Mouse (Mus musculus): Measurements from ENCODE around the gene Creb3l1. TPM values are rescaled to one million over a fixed set of nuclear protein-coding genes. Genes with fewer than 3 reads are reported as not detected.

Gene Creb3l1
- polyA plus RNA-seq, 1 experiment from 2014 or later = 56.6 TPM

- Histone ChIP-seq H3K27me3 (replicated peaks; ENCODE audit: control insufficient read depth, insufficient read depth, low read length) (no peaks in the 10 kb centered on the region; the same call in 1 of the 2 replicates), H3K9me3 (ENCODE audit: control insufficient read depth, low read length) (no peaks in the 10 kb centered on the region), H3K27ac (replicated peaks; ENCODE audit: low read depth, low read length) (no peak overlapping the region), H3K4me3 (ENCODE audit: low read depth, low read length) (no peak overlapping the region), H3K4me2 (ENCODE audit: low read depth, low read length) (no peak overlapping the region), H3K4me1 (ENCODE audit: control insufficient read depth, insufficient read depth, low read length) (peaks cover 8% of the 10 kb centered on the region), H3K9ac (ENCODE audit: low read depth, low read length) (no peak overlapping the region), H3K36me3 (ENCODE audit: control insufficient read depth, insufficient read depth, low read length) (no peaks in the 10 kb centered on the region)
- WGBS = 65% methylated on average over 11 of the region's 11 CpGs
- no peak for DNase-seq (ENCODE audit: low spot score)
- no peak for ATAC-seq (ENCODE audit: low read depth)
Observed at GRCm38 (mm10) chr2:92027811-92028590, 3.7 kb upstream of the Creb3l1 start.

DNA sequence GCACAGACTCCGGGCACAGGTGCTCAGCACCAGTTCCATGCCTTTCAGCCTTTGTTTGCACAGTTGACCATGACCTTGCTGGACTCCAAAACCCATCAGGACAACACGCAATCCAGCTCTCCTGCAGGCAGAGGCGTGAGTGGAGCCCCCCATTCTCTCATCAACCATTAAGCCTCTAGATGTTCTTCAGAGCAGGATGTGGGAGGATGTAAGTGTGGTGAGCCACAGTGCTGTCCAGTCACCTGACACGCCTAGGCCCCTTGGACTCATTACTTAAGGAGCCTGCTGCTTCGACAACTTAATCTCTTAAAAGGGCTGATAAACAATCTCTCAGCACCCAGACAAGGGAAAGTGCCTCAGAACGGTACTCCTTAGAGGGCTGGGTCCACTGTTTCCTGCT, 1.7 kb upstream of the Creb3l1 start:
- H3K4me1 ChIP-seq (ENCODE audit: control insufficient read depth, insufficient read depth, low read length) = peaks cover 18% of the 10 kb centered on the region
- H3K27me3 ChIP-seq (replicated peaks; ENCODE audit: control insufficient read depth, insufficient read depth, low read length) = no peaks in the 10 kb centered on the region; the same call in 1 of the 2 replicates
- 70% methylated on average over 6 of the region's 6 CpGs for WGBS
- H3K36me3 ChIP-seq (ENCODE audit: control insufficient read depth, insufficient read depth, low read length) = no peaks in the 10 kb centered on the region
- no peak overlapping the region for H3K9ac ChIP-seq (ENCODE audit: low read depth, low read length)
- ATAC-seq (ENCODE audit: low read depth) = no peak
- no peaks in the 10 kb centered on the region for H3K9me3 ChIP-seq (ENCODE audit: control insufficient read depth, low read length)
- H3K4me2 ChIP-seq (ENCODE audit: low read depth, low read length) = no peak overlapping the region
- DNase-seq (ENCODE audit: low spot score) = no peak
- H3K27ac ChIP-seq (replicated peaks; ENCODE audit: low read depth, low read length) = no peak overlapping the region
- no peak overlapping the region for H3K4me3 ChIP-seq (ENCODE audit: low read depth, low read length)

DNA sequence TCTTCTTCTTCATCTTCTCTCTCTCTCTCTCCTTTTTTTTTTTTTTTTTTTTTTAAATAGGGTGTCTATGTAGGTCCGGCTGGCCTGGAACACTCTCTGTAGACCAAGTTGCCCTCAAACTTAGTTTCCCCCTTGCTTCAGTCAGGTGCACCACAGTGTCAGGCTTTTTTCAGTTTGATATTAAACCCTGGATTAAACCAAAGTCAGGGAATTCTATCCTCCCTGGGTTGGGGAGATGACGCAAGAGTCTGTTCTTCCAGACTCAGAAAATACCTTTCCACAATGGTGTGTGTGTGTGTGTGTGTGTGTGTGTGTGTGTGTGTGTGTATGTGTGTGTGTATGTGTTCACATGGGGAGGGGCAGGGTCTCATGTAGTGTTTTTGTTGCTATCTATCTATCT, 900 bp upstream of the Creb3l1 start:
- WGBS = 96% methylated on average over 2 of the region's 2 CpGs
- H3K27ac ChIP-seq (replicated peaks; ENCODE audit: low read depth, low read length) = no peak overlapping the region
- no peak overlapping the region for H3K9ac ChIP-seq (ENCODE audit: low read depth, low read length)
- no peak overlapping the region for H3K4me3 ChIP-seq (ENCODE audit: low read depth, low read length)
- H3K4me1 ChIP-seq (ENCODE audit: control insufficient read depth, insufficient read depth, low read length) = peaks cover 22% of the 10 kb centered on the region
- no peak for DNase-seq (ENCODE audit: low spot score)
- ATAC-seq (ENCODE audit: low read depth) = no peak
- no peaks in the 10 kb centered on the region for H3K36me3 ChIP-seq (ENCODE audit: control insufficient read depth, insufficient read depth, low read length)
- no peaks in the 10 kb centered on the region; the same call in 1 of the 2 replicates for H3K27me3 ChIP-seq (replicated peaks; ENCODE audit: control insufficient read depth, insufficient read depth, low read length)
- H3K4me2 ChIP-seq (ENCODE audit: low read depth, low read length) = no peak overlapping the region
- H3K9me3 ChIP-seq (ENCODE audit: control insufficient read depth, low read length) = no peaks in the 10 kb centered on the region

DNA sequence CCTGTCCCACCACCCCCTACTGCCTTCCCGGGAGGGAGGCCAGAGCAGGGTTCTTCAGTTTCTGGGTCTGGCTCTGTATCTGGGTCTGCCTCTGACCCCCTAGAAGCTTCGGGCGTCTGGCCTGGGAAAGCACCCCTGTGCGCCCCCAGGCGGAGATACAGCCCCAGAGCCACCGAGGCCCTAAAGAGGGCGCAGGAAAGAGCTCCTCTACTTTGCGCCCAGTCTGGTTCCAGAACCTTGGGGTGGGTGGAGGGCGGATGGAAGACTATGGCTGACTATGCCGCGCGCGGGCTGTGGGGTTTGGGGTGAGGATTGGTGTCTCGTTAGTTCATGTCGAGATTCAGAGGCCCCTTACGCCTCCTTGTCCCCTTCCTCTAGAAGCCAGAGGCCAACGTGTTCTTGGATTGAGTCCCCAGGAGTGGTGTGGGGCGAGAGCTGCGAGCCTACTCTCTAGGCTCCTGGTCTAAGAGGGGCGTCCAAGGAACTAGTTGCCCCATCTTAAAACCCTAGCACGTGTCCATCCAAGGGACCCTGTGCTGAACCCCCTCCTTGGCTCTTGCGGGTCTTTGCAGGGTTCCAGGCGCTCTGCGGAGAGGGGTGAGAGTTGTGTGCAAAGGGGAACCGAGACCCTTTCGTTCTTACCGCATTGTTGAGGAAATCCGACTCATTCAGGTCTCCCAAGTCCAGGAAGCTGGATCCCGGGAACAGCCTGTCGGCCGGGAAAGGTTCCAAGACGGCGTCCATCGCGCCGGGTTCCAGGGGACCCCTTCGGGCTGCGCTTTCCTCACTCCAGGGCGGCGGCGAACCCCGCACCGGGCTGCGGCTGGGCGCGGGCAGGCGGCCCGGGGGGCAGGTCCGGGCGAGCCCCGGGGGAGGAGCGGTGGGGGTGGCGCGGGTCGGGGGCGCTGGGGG, 684 bp downstream of the Creb3l1 start:
- Histone ChIP-seq H3K4me2 (ENCODE audit: low read depth, low read length) (peak overlapping the region; percentile 74), H3K27ac (replicated peaks; ENCODE audit: low read depth, low read length) (peak overlapping the region; percentile 83), H3K9ac (ENCODE audit: low read depth, low read length) (peak overlapping the region; percentile 83), H3K9me3 (ENCODE audit: control insufficient read depth, low read length) (no peaks in the 10 kb centered on the region), H3K36me3 (ENCODE audit: control insufficient read depth, insufficient read depth, low read length) (no peaks in the 10 kb centered on the region), H3K4me1 (ENCODE audit: control insufficient read depth, insufficient read depth, low read length) (peaks cover 22% of the 10 kb centered on the region), H3K4me3 (ENCODE audit: low read depth, low read length) (peak overlapping the region; percentile 75), H3K27me3 (replicated peaks; ENCODE audit: control insufficient read depth, insufficient read depth, low read length) (no peaks in the 10 kb centered on the region; the same call in 1 of the 2 replicates)
- 3% methylated on average over 29 of the region's 56 CpGs for WGBS
- peak; percentile 64 for ATAC-seq (ENCODE audit: low read depth)
- peak; percentile 75 for DNase-seq (ENCODE audit: low spot score)

GRCm38 (mm10) chr2:92020676-92021265, 3.5 kb downstream of the Creb3l1 start:
- Histone ChIP-seq H3K36me3 (ENCODE audit: control insufficient read depth, insufficient read depth, low read length) (no peaks in the 10 kb centered on the region), H3K4me2 (ENCODE audit: low read depth, low read length) (peak overlapping the region; percentile 29), H3K4me3 (ENCODE audit: low read depth, low read length) (no peak overlapping the region), H3K27me3 (replicated peaks; ENCODE audit: control insufficient read depth, insufficient read depth, low read length) (no peaks in the 10 kb centered on the region; the same call in 1 of the 2 replicates), H3K27ac (replicated peaks; ENCODE audit: low read depth, low read length) (no peak overlapping the region), H3K4me1 (ENCODE audit: control insufficient read depth, insufficient read depth, low read length) (peaks cover 33% of the 10 kb centered on the region), H3K9ac (ENCODE audit: low read depth, low read length) (no peak overlapping the region), H3K9me3 (ENCODE audit: control insufficient read depth, low read length) (no peaks in the 10 kb centered on the region)
- WGBS = 29% methylated on average over 4 of the region's 4 CpGs
- DNase-seq (ENCODE audit: low spot score) (peak; percentile 40), ATAC-seq (ENCODE audit: low read depth) (no peak)

DNA sequence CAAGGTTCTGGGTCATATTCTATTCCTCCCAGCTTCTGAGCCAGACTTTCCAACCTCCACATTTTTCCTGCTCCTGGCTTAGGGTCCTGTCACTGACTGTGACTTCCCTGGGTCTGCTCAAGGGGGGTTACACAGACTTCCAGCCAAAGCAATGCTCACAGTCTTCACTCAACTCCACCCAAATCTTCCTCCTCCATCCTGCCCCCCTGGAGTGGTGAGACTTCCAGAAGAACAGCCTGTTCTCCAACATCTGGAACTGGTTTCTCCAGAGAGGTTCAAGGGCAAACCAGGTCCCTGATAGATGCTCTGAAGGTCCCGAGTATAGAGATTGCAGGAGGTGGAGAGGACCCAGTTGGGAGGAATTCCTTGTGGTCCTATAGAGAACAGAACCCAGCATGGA, 6.9 kb downstream of the Creb3l1 start:
- H3K4me1 ChIP-seq (ENCODE audit: control insufficient read depth, insufficient read depth, low read length) = peaks cover 41% of the 10 kb centered on the region
- H3K9ac ChIP-seq (ENCODE audit: low read depth, low read length) = no peak overlapping the region
- DNase-seq (ENCODE audit: low spot score) (no peak), ATAC-seq (ENCODE audit: low read depth) (no peak)
- WGBS = 36% methylated on average over 1 of the region's 1 CpGs
- H3K9me3 ChIP-seq (ENCODE audit: control insufficient read depth, low read length) = no peaks in the 10 kb centered on the region
- no peak overlapping the region for H3K4me2 ChIP-seq (ENCODE audit: low read depth, low read length)
- H3K4me3 ChIP-seq (ENCODE audit: low read depth, low read length) = no peak overlapping the region
- H3K27me3 ChIP-seq (replicated peaks; ENCODE audit: control insufficient read depth, insufficient read depth, low read length) = no peaks in the 10 kb centered on the region
- no peaks in the 10 kb centered on the region for H3K36me3 ChIP-seq (ENCODE audit: control insufficient read depth, insufficient read depth, low read length)
- H3K27ac ChIP-seq (replicated peaks; ENCODE audit: low read depth, low read length) = no peak overlapping the region

DNA sequence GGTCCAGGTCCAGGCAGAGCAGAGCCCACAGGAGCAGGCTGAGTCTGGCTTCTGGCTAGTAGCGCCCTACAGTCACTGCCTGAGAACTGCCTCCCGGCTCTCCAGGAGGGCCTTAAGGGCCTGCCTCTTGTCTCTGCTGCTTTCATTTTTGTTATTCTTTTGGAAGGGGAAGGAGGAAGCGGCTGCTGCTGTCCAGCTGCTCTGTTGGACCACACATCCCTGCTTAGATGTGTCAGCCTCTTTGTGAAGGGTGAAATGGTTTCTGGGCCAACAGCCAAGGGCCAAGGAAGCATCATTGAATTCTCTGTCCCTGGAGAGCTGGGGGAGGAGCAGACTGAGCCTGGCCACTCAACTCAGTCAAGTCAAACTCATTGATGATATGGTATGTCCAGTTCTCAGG, 7.3 kb downstream of the Creb3l1 start:
- Histone ChIP-seq H3K4me2 (ENCODE audit: low read depth, low read length) (no peak overlapping the region), H3K4me1 (ENCODE audit: control insufficient read depth, insufficient read depth, low read length) (peaks cover 41% of the 10 kb centered on the region), H3K9ac (ENCODE audit: low read depth, low read length) (no peak overlapping the region), H3K27ac (replicated peaks; ENCODE audit: low read depth, low read length) (no peak overlapping the region), H3K4me3 (ENCODE audit: low read depth, low read length) (no peak overlapping the region), H3K36me3 (ENCODE audit: control insufficient read depth, insufficient read depth, low read length) (no peaks in the 10 kb centered on the region), H3K9me3 (ENCODE audit: control insufficient read depth, low read length) (no peaks in the 10 kb centered on the region), H3K27me3 (replicated peaks; ENCODE audit: control insufficient read depth, insufficient read depth, low read length) (no peaks in the 10 kb centered on the region)
- WGBS = 30% methylated on average over 3 of the region's 3 CpGs
- DNase-seq (ENCODE audit: low spot score) (peak; percentile 80), ATAC-seq (ENCODE audit: low read depth) (no peak)

- no peak for ATAC-seq (ENCODE audit: low read depth)
- H3K9ac ChIP-seq (ENCODE audit: low read depth, low read length) = no peak overlapping the region
- no peak overlapping the region for H3K4me3 ChIP-seq (ENCODE audit: low read depth, low read length)
- 81% methylated on average over 5 of the region's 5 CpGs for WGBS
- no peak for DNase-seq (ENCODE audit: low spot score)
- peaks cover 31% of the 10 kb centered on the region for H3K4me1 ChIP-seq (ENCODE audit: control insufficient read depth, insufficient read depth, low read length)
- no peak overlapping the region for H3K27ac ChIP-seq (replicated peaks; ENCODE audit: low read depth, low read length)
- H3K4me2 ChIP-seq (ENCODE audit: low read depth, low read length) = no peak overlapping the region
- H3K27me3 ChIP-seq (replicated peaks; ENCODE audit: control insufficient read depth, insufficient read depth, low read length) = no peaks in the 10 kb centered on the region
- H3K36me3 ChIP-seq (ENCODE audit: control insufficient read depth, insufficient read depth, low read length) = no peaks in the 10 kb centered on the region
- no peaks in the 10 kb centered on the region for H3K9me3 ChIP-seq (ENCODE audit: control insufficient read depth, low read length)
Observed at GRCm38 (mm10) chr2:92014891-92015290, 9.4 kb downstream of the Creb3l1 start.

Data from embryonic facial prominence, embryonic 14.5 days (tissue).